Mouse (Mus musculus): ENCODE results near the gene Wwp2. TPM values are rescaled to one million over a fixed set of nuclear protein-coding genes. Genes with fewer than 3 reads are reported as not detected.

Wwp2 gene
- total and polyA plus RNA-seq, 2 experiments: 11.8 to 15.0 TPM

DNA sequence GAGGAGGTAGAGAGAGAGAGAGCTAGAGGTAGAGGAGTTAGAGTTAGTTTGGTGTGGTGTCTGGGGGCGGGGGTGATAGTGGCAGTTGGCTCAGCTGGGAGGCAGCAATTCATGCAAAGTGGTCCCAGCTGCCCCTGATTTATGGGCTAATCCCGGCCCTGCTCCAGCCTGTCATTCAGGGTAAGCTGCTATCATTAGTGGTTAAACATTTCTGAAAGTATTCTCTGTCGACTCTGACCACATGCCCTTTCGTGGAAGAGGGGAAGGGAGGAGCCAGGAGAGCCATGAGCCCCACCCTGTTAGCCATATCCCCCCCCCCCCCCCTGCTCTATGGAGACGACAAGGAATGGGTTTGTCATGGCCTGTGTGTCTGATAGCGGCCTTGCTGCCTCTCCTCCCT is 67.2 kb downstream of the Wwp2 start:
- no peak overlapping the region for H3K4me3 ChIP-seq (ENCODE audit: insufficient read depth, low read depth, low read length)
- DNase-seq (ENCODE audit: extremely low read depth, low read depth, low spot score): no peak
- TF ChIP-seq CTCF (IDR thresholded peaks at IDR 0.05; ENCODE audit: low read depth, low read length): no peak
- TF ChIP-seq POLR2A (IDR thresholded peaks at IDR 0.05; ENCODE audit: extremely low read depth, insufficient read depth, low read length): no peak
- no peak overlapping the region for H3K27ac ChIP-seq (replicated peaks; ENCODE audit: insufficient read depth, low read depth, low read length)
- H3K79me2 ChIP-seq (ENCODE audit: control insufficient read depth, insufficient read depth, low read length): no peaks in the 10 kb centered on the region
- 54% methylated on average over 6 of the region's 6 CpGs for WGBS
- H3K4me1 ChIP-seq (ENCODE audit: control insufficient read depth, insufficient read depth, low read length): no peaks in the 10 kb centered on the region
- peaks cover 2% of the 10 kb centered on the region; the same call in 1 of the 2 replicates for H3K36me3 ChIP-seq (ENCODE audit: control insufficient read depth, insufficient read depth, low read length)
- no peaks in the 10 kb centered on the region for H3K27me3 ChIP-seq (ENCODE audit: control insufficient read depth, insufficient read depth, low read length)
- H3K9ac ChIP-seq (ENCODE audit: low read depth, low read length): no peak overlapping the region

DNA sequence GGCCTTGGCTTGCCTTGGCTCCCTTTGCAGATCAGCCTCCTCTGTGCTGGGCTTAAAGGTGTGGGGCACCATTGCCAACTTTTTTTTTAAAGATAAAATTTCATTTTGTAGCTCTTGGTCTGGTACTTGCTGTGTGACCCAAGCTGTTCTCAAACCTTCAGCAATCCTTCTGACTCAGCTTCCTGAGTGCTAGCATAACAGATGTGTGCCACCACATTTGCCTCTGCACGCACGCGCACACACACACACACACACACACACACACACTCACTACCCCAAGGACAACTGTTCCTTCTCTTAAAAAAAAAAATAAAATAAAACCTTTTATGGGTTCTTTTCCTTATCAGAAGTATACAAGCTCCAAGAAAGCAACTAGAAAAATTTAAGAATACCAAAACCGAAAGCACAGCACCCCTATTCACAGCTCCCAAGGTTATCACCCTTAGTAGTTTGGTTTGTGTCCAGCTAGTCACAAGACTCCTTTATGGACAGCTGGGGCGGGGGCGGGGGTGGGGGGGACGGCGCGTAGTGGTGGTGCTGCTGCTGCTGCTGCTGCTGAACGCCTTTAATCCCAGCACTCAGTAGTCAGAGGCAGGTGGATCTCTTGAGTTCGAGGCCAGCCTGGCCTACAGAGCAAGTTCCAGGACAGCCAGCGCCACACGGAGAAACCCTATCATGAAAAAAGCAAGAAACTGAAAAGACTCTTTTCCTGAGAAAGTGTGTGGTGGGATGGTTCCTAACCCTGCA is 68.2 kb downstream of the Wwp2 start:
- WGBS: 62% methylated on average over 13 of the region's 13 CpGs
- H3K4me3 ChIP-seq (ENCODE audit: insufficient read depth, low read depth, low read length): no peak overlapping the region
- H3K4me1 ChIP-seq (ENCODE audit: control insufficient read depth, insufficient read depth, low read length): no peaks in the 10 kb centered on the region
- H3K27ac ChIP-seq (replicated peaks; ENCODE audit: insufficient read depth, low read depth, low read length): no peak overlapping the region; the same call in 1 of the 2 replicates
- H3K27me3 ChIP-seq (ENCODE audit: control insufficient read depth, insufficient read depth, low read length): no peaks in the 10 kb centered on the region
- peak; percentile 19 for DNase-seq (ENCODE audit: extremely low read depth, low read depth, low spot score)
- no peak for TF ChIP-seq CTCF (IDR thresholded peaks at IDR 0.05; ENCODE audit: low read depth, low read length)
- no peak for TF ChIP-seq POLR2A (IDR thresholded peaks at IDR 0.05; ENCODE audit: extremely low read depth, insufficient read depth, low read length)
- peaks cover 2% of the 10 kb centered on the region; the same call in 1 of the 2 replicates for H3K36me3 ChIP-seq (ENCODE audit: control insufficient read depth, insufficient read depth, low read length)
- H3K9ac ChIP-seq (ENCODE audit: low read depth, low read length): no peak overlapping the region
- no peaks in the 10 kb centered on the region for H3K79me2 ChIP-seq (ENCODE audit: control insufficient read depth, insufficient read depth, low read length)

DNA sequence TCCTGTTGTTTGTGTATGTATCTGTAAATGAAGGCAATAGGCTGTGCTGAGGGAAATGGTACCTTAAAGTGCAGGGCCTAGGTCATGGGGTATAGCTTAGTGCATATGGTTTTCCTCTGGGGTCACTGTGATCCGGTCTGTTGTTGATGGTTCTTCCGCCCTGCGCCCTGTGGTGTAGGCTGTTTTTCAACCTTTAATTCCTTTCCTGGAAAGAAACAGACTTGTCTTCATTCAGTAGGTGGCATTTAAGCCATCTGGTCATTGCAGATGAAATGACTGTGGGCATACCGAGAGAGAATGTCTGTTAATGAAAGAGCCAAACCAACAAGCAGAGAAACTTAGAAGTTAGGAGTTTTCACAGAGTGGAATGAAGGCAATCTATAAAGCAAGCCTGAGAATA is 69.1 kb downstream of the Wwp2 start:
- no peak overlapping the region for H3K4me3 ChIP-seq (ENCODE audit: insufficient read depth, low read depth, low read length)
- 89% methylated on average over 4 of the region's 4 CpGs for WGBS
- H3K27me3 ChIP-seq (ENCODE audit: control insufficient read depth, insufficient read depth, low read length): no peaks in the 10 kb centered on the region
- H3K4me1 ChIP-seq (ENCODE audit: control insufficient read depth, insufficient read depth, low read length): no peaks in the 10 kb centered on the region
- TF ChIP-seq POLR2A (IDR thresholded peaks at IDR 0.05; ENCODE audit: extremely low read depth, insufficient read depth, low read length) (no peak), CTCF (IDR thresholded peaks at IDR 0.05; ENCODE audit: low read depth, low read length) (no peak)
- no peak overlapping the region for H3K27ac ChIP-seq (replicated peaks; ENCODE audit: insufficient read depth, low read depth, low read length)
- H3K79me2 ChIP-seq (ENCODE audit: control insufficient read depth, insufficient read depth, low read length): no peaks in the 10 kb centered on the region
- peaks cover 2% of the 10 kb centered on the region; the same call in 1 of the 2 replicates for H3K36me3 ChIP-seq (ENCODE audit: control insufficient read depth, insufficient read depth, low read length)
- H3K9ac ChIP-seq (ENCODE audit: low read depth, low read length): no peak overlapping the region
- no peak for DNase-seq (ENCODE audit: extremely low read depth, low read depth, low spot score)

DNA sequence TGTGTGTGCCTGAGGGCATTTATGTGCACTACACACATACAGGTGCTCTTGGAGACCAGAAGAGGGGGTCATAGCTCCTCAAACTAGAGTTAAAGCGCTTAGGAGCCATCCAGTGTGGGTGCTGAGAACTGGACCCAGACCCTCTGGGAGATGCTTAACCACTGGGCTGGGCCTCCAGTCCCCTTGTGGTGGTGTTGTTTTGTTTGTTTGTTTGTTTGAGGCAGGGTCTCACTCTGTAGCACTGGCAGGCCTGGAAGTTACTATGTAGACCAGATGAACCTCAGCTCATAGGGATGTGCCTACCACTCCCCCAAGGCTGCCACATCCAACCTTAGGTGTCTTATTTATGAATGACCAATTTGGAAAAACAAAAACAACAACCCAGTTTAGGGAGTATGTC is 70.9 kb downstream of the Wwp2 start:
- Histone ChIP-seq H3K4me3 (ENCODE audit: insufficient read depth, low read depth, low read length) (no peak overlapping the region), H3K4me1 (ENCODE audit: control insufficient read depth, insufficient read depth, low read length) (no peaks in the 10 kb centered on the region), H3K27me3 (ENCODE audit: control insufficient read depth, insufficient read depth, low read length) (no peaks in the 10 kb centered on the region), H3K79me2 (ENCODE audit: control insufficient read depth, insufficient read depth, low read length) (no peaks in the 10 kb centered on the region), H3K36me3 (ENCODE audit: control insufficient read depth, insufficient read depth, low read length) (peaks cover 2% of the 10 kb centered on the region; the same call in 1 of the 2 replicates), H3K27ac (replicated peaks; ENCODE audit: insufficient read depth, low read depth, low read length) (no peak overlapping the region), H3K9ac (ENCODE audit: low read depth, low read length) (no peak overlapping the region)
- WGBS: 97% methylated on average over 1 of the region's 1 CpGs
- TF ChIP-seq CTCF (IDR thresholded peaks at IDR 0.05; ENCODE audit: low read depth, low read length): no peak
- TF ChIP-seq POLR2A (IDR thresholded peaks at IDR 0.05; ENCODE audit: extremely low read depth, insufficient read depth, low read length): no peak
- no peak for DNase-seq (ENCODE audit: extremely low read depth, low read depth, low spot score)

DNA sequence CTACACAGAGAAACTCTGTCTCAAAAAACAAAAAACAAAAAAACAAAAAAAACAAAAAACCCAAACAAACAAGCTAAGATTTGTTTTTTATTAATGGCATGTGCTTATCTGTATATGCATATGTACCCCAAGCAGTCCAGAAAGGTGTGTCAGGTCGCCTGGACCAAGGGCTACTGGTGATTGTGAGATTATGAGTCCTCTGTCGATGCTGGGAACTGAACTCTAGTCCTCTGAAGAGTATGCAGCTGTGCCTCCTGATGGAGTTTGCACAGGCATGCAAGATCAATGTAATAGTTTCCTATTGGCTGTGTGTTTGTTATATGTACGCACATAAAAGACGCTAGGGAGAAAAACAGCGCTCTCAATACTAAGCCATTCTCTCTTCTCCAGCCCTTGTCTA is 74.0 kb downstream of the Wwp2 start:
- WGBS: 93% methylated on average over 5 of the region's 5 CpGs
- Histone ChIP-seq H3K27ac (replicated peaks; ENCODE audit: insufficient read depth, low read depth, low read length) (no peak overlapping the region), H3K9ac (ENCODE audit: low read depth, low read length) (no peak overlapping the region), H3K36me3 (ENCODE audit: control insufficient read depth, insufficient read depth, low read length) (peaks cover 2% of the 10 kb centered on the region; the same call in 1 of the 2 replicates), H3K27me3 (ENCODE audit: control insufficient read depth, insufficient read depth, low read length) (no peaks in the 10 kb centered on the region), H3K79me2 (ENCODE audit: control insufficient read depth, insufficient read depth, low read length) (no peaks in the 10 kb centered on the region), H3K4me1 (ENCODE audit: control insufficient read depth, insufficient read depth, low read length) (no peaks in the 10 kb centered on the region), H3K4me3 (ENCODE audit: insufficient read depth, low read depth, low read length) (no peak overlapping the region)
- no peak for DNase-seq (ENCODE audit: extremely low read depth, low read depth, low spot score)
- TF ChIP-seq POLR2A (IDR thresholded peaks at IDR 0.05; ENCODE audit: extremely low read depth, insufficient read depth, low read length) (no peak), CTCF (IDR thresholded peaks at IDR 0.05; ENCODE audit: low read depth, low read length) (no peak)

DNA sequence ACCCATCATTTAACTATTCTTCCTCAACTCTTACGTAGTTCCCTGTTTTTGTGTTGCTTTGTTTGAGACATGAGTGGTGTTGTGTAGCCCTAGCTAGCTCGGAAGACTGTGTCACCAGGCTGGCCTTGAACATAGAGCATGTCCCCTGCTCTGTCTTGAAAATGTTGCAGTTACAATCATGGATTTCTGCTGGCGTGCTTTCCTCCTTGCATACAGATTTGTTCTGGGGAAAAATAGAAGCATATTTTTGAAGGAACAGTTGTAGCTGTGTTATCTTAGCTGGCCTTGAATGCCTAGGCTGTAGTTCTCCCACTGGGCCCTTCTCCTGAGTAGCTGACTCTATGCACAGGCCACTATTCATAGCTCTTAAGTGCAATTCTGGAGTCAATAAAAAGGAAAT is 74.6 kb downstream of the Wwp2 start:
- H3K4me3 ChIP-seq (ENCODE audit: insufficient read depth, low read depth, low read length): no peak overlapping the region
- DNase-seq (ENCODE audit: extremely low read depth, low read depth, low spot score): no peak
- H3K79me2 ChIP-seq (ENCODE audit: control insufficient read depth, insufficient read depth, low read length): no peaks in the 10 kb centered on the region
- no peaks in the 10 kb centered on the region for H3K4me1 ChIP-seq (ENCODE audit: control insufficient read depth, insufficient read depth, low read length)
- TF ChIP-seq POLR2A (IDR thresholded peaks at IDR 0.05; ENCODE audit: extremely low read depth, insufficient read depth, low read length) (no peak), CTCF (IDR thresholded peaks at IDR 0.05; ENCODE audit: low read depth, low read length) (no peak)
- H3K27me3 ChIP-seq (ENCODE audit: control insufficient read depth, insufficient read depth, low read length): no peaks in the 10 kb centered on the region
- H3K27ac ChIP-seq (replicated peaks; ENCODE audit: insufficient read depth, low read depth, low read length): no peak overlapping the region
- WGBS: 93% methylated on average over 3 of the region's 3 CpGs
- no peak overlapping the region for H3K9ac ChIP-seq (ENCODE audit: low read depth, low read length)
- peaks cover 2% of the 10 kb centered on the region; the same call in 1 of the 2 replicates for H3K36me3 ChIP-seq (ENCODE audit: control insufficient read depth, insufficient read depth, low read length)
